Mouse (Mus musculus): Measurements from ENCODE around the gene Notch4. TPM values are rescaled to one million over a fixed set of nuclear protein-coding genes. Genes with fewer than 3 reads are reported as not detected.

Notch4 gene
- total RNA-seq, 1 experiment, result 14.0 TPM

DNA sequence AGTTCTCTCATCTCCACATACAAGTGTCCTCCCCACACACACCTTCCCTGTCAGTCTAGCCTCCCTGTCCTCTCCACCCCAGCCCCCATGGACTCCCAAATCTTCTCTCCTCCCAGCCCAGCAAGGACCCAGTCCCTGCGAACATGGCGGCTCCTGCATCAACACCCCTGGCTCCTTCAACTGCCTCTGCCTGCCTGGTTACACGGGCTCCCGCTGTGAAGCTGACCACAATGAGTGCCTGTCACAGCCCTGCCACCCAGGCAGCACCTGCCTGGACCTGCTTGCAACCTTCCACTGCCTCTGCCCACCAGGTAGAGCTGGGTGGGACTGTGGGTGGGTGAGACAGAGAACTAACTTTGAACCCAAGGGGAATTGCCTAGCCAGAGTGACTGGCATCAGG, 5.9 kb downstream of the Notch4 start:
- no peak overlapping the region for H3K4me3 ChIP-seq (ENCODE audit: insufficient read depth in 1 of 2, low read depth in 1 of 2, low read length in 2 of 2, poor library complexity in 1 of 2, severe bottlenecking in 1 of 2)
- H3K9me3 ChIP-seq (ENCODE audit: control insufficient read depth, insufficient read depth, low read depth, low read length), result no peaks in the 10 kb centered on the region
- no peak for DNase-seq (ENCODE audit: low read depth, low spot score)
- no peak overlapping the region for H3K27ac ChIP-seq (ENCODE audit: insufficient read depth, low read depth, low read length, poor library complexity, severe bottlenecking)
- no peak for TF ChIP-seq HCFC1 (IDR thresholded peaks at IDR 0.05; ENCODE audit: borderline replicate concordance, insufficient read depth, low read length)
- TF ChIP-seq ZC3H11A (IDR thresholded peaks at IDR 0.05; ENCODE audit: borderline replicate concordance, low read depth, low read length), result no peak
- TF ChIP-seq CHD2 (IDR thresholded peaks at IDR 0.05; ENCODE audit: low read depth, low read length), result no peak
- TF ChIP-seq MAFK (IDR thresholded peaks at IDR 0.05; ENCODE audit: insufficient read depth, low read depth, low read length), result no peak
- no peak for TF ChIP-seq ZNF384 (IDR thresholded peaks at IDR 0.05; ENCODE audit: low read depth, low read length)
- peaks cover 2% of the 10 kb centered on the region; the same call in 1 of the 2 replicates for H3K36me3 ChIP-seq (ENCODE audit: control insufficient read depth, insufficient read depth, low read length, poor library complexity, severe bottlenecking)
- H3K9ac ChIP-seq (ENCODE audit: insufficient read depth, low read depth, low read length, poor library complexity, severe bottlenecking), result no peak overlapping the region; the same call in 1 of the 2 replicates
- in situ Hi-C loops (cut with MboI; ENCODE audit: low sequenced_read_pairs in 2 of 2, unreplicated experiment in 2 of 2), result no loop called here
- peaks cover 2 to 11% of the 10 kb centered on the region in 2 experiments; a peak in 1 of 4 replicates for H3K4me1 ChIP-seq (ENCODE audit: control insufficient read depth in 2 of 2, insufficient read depth in 2 of 2, low read length in 2 of 2, poor library complexity in 1 of 2)

GRCm38 (mm10) chr17:34571875-34572274, 7.8 kb downstream of the Notch4 start:
- H3K36me3 ChIP-seq (ENCODE audit: control insufficient read depth, insufficient read depth, low read length, poor library complexity, severe bottlenecking), result no peaks in the 10 kb centered on the region; the same call in 1 of the 2 replicates
- H3K4me1 ChIP-seq (ENCODE audit: control insufficient read depth in 2 of 2, insufficient read depth in 2 of 2, low read length in 2 of 2, poor library complexity in 1 of 2), result peaks cover 1 to 13% of the 10 kb centered on the region in 2 experiments; a peak in 2 of 4 replicates
- in situ Hi-C loops (cut with MboI; ENCODE audit: low sequenced_read_pairs in 2 of 2, unreplicated experiment in 2 of 2), result no loop called here
- H3K9me3 ChIP-seq (ENCODE audit: control insufficient read depth, insufficient read depth, low read depth, low read length), result no peaks in the 10 kb centered on the region
- peak overlapping the region; percentile 29; the same call in 1 of the 2 replicates for H3K9ac ChIP-seq (ENCODE audit: insufficient read depth, low read depth, low read length, poor library complexity, severe bottlenecking)
- peak overlapping the region; percentile 25 to 27; a peak in 2 of 4 replicates for H3K4me3 ChIP-seq (ENCODE audit: insufficient read depth in 1 of 2, low read depth in 1 of 2, low read length in 2 of 2, poor library complexity in 1 of 2, severe bottlenecking in 1 of 2)
- TF ChIP-seq CHD2 (IDR thresholded peaks at IDR 0.05; ENCODE audit: low read depth, low read length), result no peak
- TF ChIP-seq ZC3H11A (IDR thresholded peaks at IDR 0.05; ENCODE audit: borderline replicate concordance, low read depth, low read length), result 0 out of 2 replicates have a peak, but pooled peaks have one; percentile 31
- no peak for DNase-seq (ENCODE audit: low read depth, low spot score)
- H3K27ac ChIP-seq (ENCODE audit: insufficient read depth, low read depth, low read length, poor library complexity, severe bottlenecking), result no peak overlapping the region

- TF ChIP-seq ZC3H11A (IDR thresholded peaks at IDR 0.05; ENCODE audit: borderline replicate concordance, low read depth, low read length), result no peak
- TF ChIP-seq ZNF384 (IDR thresholded peaks at IDR 0.05; ENCODE audit: low read depth, low read length), result no peak
- Histone ChIP-seq H3K4me1 (ENCODE audit: control insufficient read depth in 2 of 2, insufficient read depth in 2 of 2, low read length in 2 of 2, poor library complexity in 1 of 2) (peaks cover 0 to 11% of the 10 kb centered on the region in 2 experiments; a peak in 2 of 4 replicates), H3K27ac (ENCODE audit: insufficient read depth, low read depth, low read length, poor library complexity, severe bottlenecking) (no peak overlapping the region), H3K36me3 (ENCODE audit: control insufficient read depth, insufficient read depth, low read length, poor library complexity, severe bottlenecking) (no peaks in the 10 kb centered on the region; the same call in 1 of the 2 replicates), H3K9me3 (ENCODE audit: control insufficient read depth, insufficient read depth, low read depth, low read length) (no peaks in the 10 kb centered on the region), H3K4me3 (ENCODE audit: insufficient read depth in 1 of 2, low read depth in 1 of 2, low read length in 2 of 2, poor library complexity in 1 of 2, severe bottlenecking in 1 of 2) (peak overlapping the region; percentile 25 to 27; a peak in 2 of 4 replicates), H3K9ac (ENCODE audit: insufficient read depth, low read depth, low read length, poor library complexity, severe bottlenecking) (peak overlapping the region; percentile 29; the same call in 1 of the 2 replicates)
- in situ Hi-C loops (cut with MboI; ENCODE audit: low sequenced_read_pairs in 2 of 2, unreplicated experiment in 2 of 2), result no loop called here
- DNase-seq (ENCODE audit: low read depth, low spot score), result no peak
These were observed 8.3 kb downstream of the Notch4 start for GRCm38 (mm10) chr17:34572361-34572760.

- H3K9ac ChIP-seq (ENCODE audit: insufficient read depth, low read depth, low read length, poor library complexity, severe bottlenecking), result no peak overlapping the region
- peaks cover 0 to 11% of the 10 kb centered on the region in 2 experiments; a peak in 2 of 4 replicates for H3K4me1 ChIP-seq (ENCODE audit: control insufficient read depth in 2 of 2, insufficient read depth in 2 of 2, low read length in 2 of 2, poor library complexity in 1 of 2)
- H3K27ac ChIP-seq (ENCODE audit: insufficient read depth, low read depth, low read length, poor library complexity, severe bottlenecking), result no peak overlapping the region
- TF ChIP-seq MAFK (IDR thresholded peaks at IDR 0.05; ENCODE audit: insufficient read depth, low read depth, low read length) (no peak), HCFC1 (IDR thresholded peaks at IDR 0.05; ENCODE audit: borderline replicate concordance, insufficient read depth, low read length) (no peak), ZC3H11A (IDR thresholded peaks at IDR 0.05; ENCODE audit: borderline replicate concordance, low read depth, low read length) (no peak), CHD2 (IDR thresholded peaks at IDR 0.05; ENCODE audit: low read depth, low read length) (no peak), ZNF384 (IDR thresholded peaks at IDR 0.05; ENCODE audit: low read depth, low read length) (no peak)
- H3K9me3 ChIP-seq (ENCODE audit: control insufficient read depth, insufficient read depth, low read depth, low read length), result no peaks in the 10 kb centered on the region
- no peaks in the 10 kb centered on the region for H3K36me3 ChIP-seq (ENCODE audit: control insufficient read depth, insufficient read depth, low read length, poor library complexity, severe bottlenecking)
- H3K4me3 ChIP-seq (ENCODE audit: insufficient read depth in 1 of 2, low read depth in 1 of 2, low read length in 2 of 2, poor library complexity in 1 of 2, severe bottlenecking in 1 of 2), result no peak overlapping the region
- in situ Hi-C loops (cut with MboI; ENCODE audit: low sequenced_read_pairs in 2 of 2, unreplicated experiment in 2 of 2), result no loop called here
- DNase-seq (ENCODE audit: low read depth, low spot score), result no peak
These were observed 12.5 kb downstream of the Notch4 start for GRCm38 (mm10) chr17:34576577-34576976.

- Histone ChIP-seq H3K9ac (ENCODE audit: insufficient read depth, low read depth, low read length, poor library complexity, severe bottlenecking) (no peak overlapping the region), H3K36me3 (ENCODE audit: control insufficient read depth, insufficient read depth, low read length, poor library complexity, severe bottlenecking) (no peaks in the 10 kb centered on the region), H3K4me1 (ENCODE audit: control insufficient read depth in 2 of 2, insufficient read depth in 2 of 2, low read length in 2 of 2, poor library complexity in 1 of 2) (peaks cover 0 to 5% of the 10 kb centered on the region in 2 experiments; a peak in 1 of 4 replicates), H3K9me3 (ENCODE audit: control insufficient read depth, insufficient read depth, low read depth, low read length) (no peaks in the 10 kb centered on the region), H3K27ac (ENCODE audit: insufficient read depth, low read depth, low read length, poor library complexity, severe bottlenecking) (no peak overlapping the region), H3K4me3 (ENCODE audit: insufficient read depth in 1 of 2, low read depth in 1 of 2, low read length in 2 of 2, poor library complexity in 1 of 2, severe bottlenecking in 1 of 2) (no peak overlapping the region)
- in situ Hi-C loops (cut with MboI; ENCODE audit: low sequenced_read_pairs in 2 of 2, unreplicated experiment in 2 of 2), result no loop called here
- TF ChIP-seq CHD2 (IDR thresholded peaks at IDR 0.05; ENCODE audit: low read depth, low read length), result no peak
- no peak for DNase-seq (ENCODE audit: low read depth, low spot score)
These were observed 14.0 kb downstream of the Notch4 start for GRCm38 (mm10) chr17:34578070-34578469.
